Mouse (Mus musculus): ENCODE data around the gene Hpse2.

GRCm38 (mm10) chr19:42785129-42785528 lies 603.0 kb downstream of the Hpse2 start:
- TF ChIP-seq CTCF (IDR thresholded peaks at IDR 0.05; ENCODE audit: extremely low read depth, insufficient read depth, insufficient read length, insufficient replicate concordance) (no peak), POLR2A (IDR thresholded peaks at IDR 0.05; ENCODE audit: low read depth, low read length) (no peak)
